Mouse (Mus musculus): ENCODE measurements around the gene Adipoq. TPM values are rescaled to one million over a fixed set of nuclear protein-coding genes. Genes with fewer than 3 reads are reported as not detected.
A peak's percentile ranks its signal among the peaks of the same experiment; 100 is the strongest.

The Adipoq gene
- polyA plus RNA-seq, 1 experiment from 2014 or later, result not detected

DNA sequence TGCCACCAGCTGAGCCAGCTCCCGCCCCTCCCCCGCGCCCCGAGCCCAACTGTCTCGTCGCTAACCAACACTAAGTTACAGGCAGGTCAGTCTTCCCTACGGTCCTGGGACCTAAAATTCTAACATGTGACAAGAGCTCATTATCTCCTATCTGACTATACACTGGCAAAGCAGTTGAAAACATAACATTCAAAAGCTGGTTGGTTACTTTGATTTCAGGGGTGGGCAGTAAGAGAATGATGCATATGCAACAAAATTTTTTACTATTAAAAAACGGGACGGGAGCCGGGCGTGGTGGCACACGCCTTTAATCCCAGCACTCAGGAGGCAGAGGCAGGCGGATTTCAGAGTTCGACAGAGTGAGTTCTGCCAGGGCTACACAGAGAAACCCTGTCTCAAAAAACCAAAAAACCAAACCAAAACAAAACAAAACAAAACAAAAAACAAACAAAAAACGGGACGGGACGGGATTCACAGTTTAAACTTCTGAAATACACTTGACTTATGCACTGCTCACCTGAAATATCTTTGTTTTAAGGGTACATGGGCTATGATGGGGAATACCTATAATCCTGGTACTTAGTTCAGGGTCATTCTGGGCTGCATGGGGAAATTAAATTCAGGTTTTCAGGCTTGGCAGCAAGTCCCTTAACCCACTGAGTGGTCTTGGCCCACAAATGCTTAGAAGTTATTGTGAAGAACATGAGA is 43.1 kb upstream of the Adipoq start:
- Histone ChIP-seq H3K4me1 (replicated peaks; ENCODE audit: control insufficient read depth, insufficient read depth, low read length) (no peaks in the 10 kb centered on the region; the same call in 1 of the 2 replicates), H3K36me3 (ENCODE audit: control insufficient read depth, insufficient read depth, low read length) (no peaks in the 10 kb centered on the region), H3K9ac (ENCODE audit: low read depth, low read length) (peak overlapping the region; percentile 28; the same call in 1 of the 2 replicates), H3K9me3 (ENCODE audit: control insufficient read depth, low read length) (no peaks in the 10 kb centered on the region), H3K27ac (ENCODE audit: low read depth, low read length) (no peak overlapping the region), H3K4me3 (ENCODE audit: low read depth, low read length) (peak overlapping the region; percentile 15; the same call in 1 of the 2 replicates), H3K27me3 (ENCODE audit: control insufficient read depth, insufficient read depth, low read length) (peaks cover 5% of the 10 kb centered on the region; the same call in 1 of the 2 replicates), H3K4me2 (replicated peaks; ENCODE audit: low read depth, low read length) (peak overlapping the region; percentile 37)
- WGBS, result 46% methylated on average over 17 of the region's 17 CpGs
- ATAC-seq (ENCODE audit: low FRiP score) (no peak), DNase-seq (ENCODE audit: low spot score) (no peak)

- no peak overlapping the region for H3K9ac ChIP-seq (ENCODE audit: low read depth, low read length)
- H3K4me3 ChIP-seq (ENCODE audit: low read depth, low read length), result no peak overlapping the region
- H3K27me3 ChIP-seq (ENCODE audit: control insufficient read depth, insufficient read depth, low read length), result peaks cover 5% of the 10 kb centered on the region; the same call in 1 of the 2 replicates
- no peaks in the 10 kb centered on the region for H3K9me3 ChIP-seq (ENCODE audit: control insufficient read depth, low read length)
- no peak for ATAC-seq (ENCODE audit: low FRiP score)
- no peak overlapping the region for H3K27ac ChIP-seq (ENCODE audit: low read depth, low read length)
- DNase-seq (ENCODE audit: low spot score), result no peak
- H3K36me3 ChIP-seq (ENCODE audit: control insufficient read depth, insufficient read depth, low read length), result no peaks in the 10 kb centered on the region
- whole genome bisulfite sequencing, result 68% methylated on average over 2 of the region's 2 CpGs
- H3K4me1 ChIP-seq (replicated peaks; ENCODE audit: control insufficient read depth, insufficient read depth, low read length), result no peaks in the 10 kb centered on the region; the same call in 1 of the 2 replicates
- H3K4me2 ChIP-seq (replicated peaks; ENCODE audit: low read depth, low read length), result no peak overlapping the region
Observed at GRCm38 (mm10) chr16:23103841-23104240, 42.5 kb upstream of the Adipoq start.

- H3K36me3 ChIP-seq (ENCODE audit: control insufficient read depth, insufficient read depth, low read length), result 0 out of 2 replicates have a peak, but pooled peaks cover 2% of the 10 kb centered on the region
- peaks cover 5% of the 10 kb centered on the region; the same call in 1 of the 2 replicates for H3K4me1 ChIP-seq (replicated peaks; ENCODE audit: control insufficient read depth, insufficient read depth, low read length)
- DNase-seq (ENCODE audit: low spot score) (no peak), ATAC-seq (ENCODE audit: low FRiP score) (no peak)
- H3K27me3 ChIP-seq (ENCODE audit: control insufficient read depth, insufficient read depth, low read length), result no peaks in the 10 kb centered on the region
- H3K27ac ChIP-seq (ENCODE audit: low read depth, low read length), result no peak overlapping the region
- WGBS, result 85% methylated on average over 7 of the region's 7 CpGs
- no peaks in the 10 kb centered on the region for H3K9me3 ChIP-seq (ENCODE audit: control insufficient read depth, low read length)
- H3K9ac ChIP-seq (ENCODE audit: low read depth, low read length), result no peak overlapping the region
- H3K4me3 ChIP-seq (ENCODE audit: low read depth, low read length), result no peak overlapping the region
- H3K4me2 ChIP-seq (replicated peaks; ENCODE audit: low read depth, low read length), result no peak overlapping the region
Observed at GRCm38 (mm10) chr16:23106121-23106520, 40.2 kb upstream of the Adipoq start.

GRCm38 (mm10) chr16:23107231-23107942 is 38.9 kb upstream of the Adipoq start, which contains the start of gene Eif4a2:
Gene Eif4a2, plus strand, starts transcription at chr16:23107444.
- H3K4me3 ChIP-seq (ENCODE audit: low read depth, low read length), result peak within 1 kb of the TSS; percentile 93
- ATAC-seq (ENCODE audit: low FRiP score), result peak; percentile 90
- no peaks in the 10 kb centered on the region for H3K9me3 ChIP-seq (ENCODE audit: control insufficient read depth, low read length)
- H3K27ac ChIP-seq (ENCODE audit: low read depth, low read length), result peak within 1 kb of the TSS; percentile 91
- peaks cover 2% of the 10 kb centered on the region; the same call in 1 of the 2 replicates for H3K36me3 ChIP-seq (ENCODE audit: control insufficient read depth, insufficient read depth, low read length)
- peak within 1 kb of the TSS; percentile 69 for H3K4me2 ChIP-seq (replicated peaks; ENCODE audit: low read depth, low read length)
- H3K9ac ChIP-seq (ENCODE audit: low read depth, low read length), result peak within 1 kb of the TSS; percentile 98
- H3K4me1 ChIP-seq (replicated peaks; ENCODE audit: control insufficient read depth, insufficient read depth, low read length), result peaks cover 5% of the 10 kb centered on the region; the same call in 1 of the 2 replicates
- WGBS, result under 1% methylated on average over 71 of the region's 71 CpGs
- peak; percentile 94 for DNase-seq (ENCODE audit: low spot score)
- no peaks in the 10 kb centered on the region for H3K27me3 ChIP-seq (ENCODE audit: control insufficient read depth, insufficient read depth, low read length)

GRCm38 (mm10) chr16:23107946-23108759 is 38.2 kb upstream of the Adipoq start:
- H3K4me3 ChIP-seq (ENCODE audit: low read depth, low read length), result peak overlapping the region; percentile 93
- peak overlapping the region; percentile 69 for H3K4me2 ChIP-seq (replicated peaks; ENCODE audit: low read depth, low read length)
- under 1% methylated on average over 52 of the region's 52 CpGs for WGBS
- peak overlapping the region; percentile 98 for H3K9ac ChIP-seq (ENCODE audit: low read depth, low read length)
- no peaks in the 10 kb centered on the region for H3K9me3 ChIP-seq (ENCODE audit: control insufficient read depth, low read length)
- H3K4me1 ChIP-seq (replicated peaks; ENCODE audit: control insufficient read depth, insufficient read depth, low read length), result peaks cover 5% of the 10 kb centered on the region; the same call in 1 of the 2 replicates
- H3K27me3 ChIP-seq (ENCODE audit: control insufficient read depth, insufficient read depth, low read length), result no peaks in the 10 kb centered on the region
- peaks cover 5% of the 10 kb centered on the region; the same call in 1 of the 2 replicates for H3K36me3 ChIP-seq (ENCODE audit: control insufficient read depth, insufficient read depth, low read length)
- peak overlapping the region; percentile 91 for H3K27ac ChIP-seq (ENCODE audit: low read depth, low read length)
- ATAC-seq (ENCODE audit: low FRiP score), result peak; percentile 91
- peak; percentile 86 for DNase-seq (ENCODE audit: low spot score)

- 3% methylated on average over 5 of the region's 5 CpGs for WGBS
- no peaks in the 10 kb centered on the region for H3K27me3 ChIP-seq (ENCODE audit: control insufficient read depth, insufficient read depth, low read length)
- H3K4me2 ChIP-seq (replicated peaks; ENCODE audit: low read depth, low read length), result peak overlapping the region; percentile 69
- peaks cover 5% of the 10 kb centered on the region; the same call in 1 of the 2 replicates for H3K36me3 ChIP-seq (ENCODE audit: control insufficient read depth, insufficient read depth, low read length)
- H3K4me3 ChIP-seq (ENCODE audit: low read depth, low read length), result peak overlapping the region; percentile 93
- H3K9ac ChIP-seq (ENCODE audit: low read depth, low read length), result peak overlapping the region; percentile 98
- H3K9me3 ChIP-seq (ENCODE audit: control insufficient read depth, low read length), result no peaks in the 10 kb centered on the region
- H3K4me1 ChIP-seq (replicated peaks; ENCODE audit: control insufficient read depth, insufficient read depth, low read length), result peaks cover 5% of the 10 kb centered on the region; the same call in 1 of the 2 replicates
- ATAC-seq (ENCODE audit: low FRiP score) (no peak), DNase-seq (ENCODE audit: low spot score) (no peak)
- no peak overlapping the region for H3K27ac ChIP-seq (ENCODE audit: low read depth, low read length)
Observed at GRCm38 (mm10) chr16:23108943-23109342, 37.4 kb upstream of the Adipoq start.

DNA sequence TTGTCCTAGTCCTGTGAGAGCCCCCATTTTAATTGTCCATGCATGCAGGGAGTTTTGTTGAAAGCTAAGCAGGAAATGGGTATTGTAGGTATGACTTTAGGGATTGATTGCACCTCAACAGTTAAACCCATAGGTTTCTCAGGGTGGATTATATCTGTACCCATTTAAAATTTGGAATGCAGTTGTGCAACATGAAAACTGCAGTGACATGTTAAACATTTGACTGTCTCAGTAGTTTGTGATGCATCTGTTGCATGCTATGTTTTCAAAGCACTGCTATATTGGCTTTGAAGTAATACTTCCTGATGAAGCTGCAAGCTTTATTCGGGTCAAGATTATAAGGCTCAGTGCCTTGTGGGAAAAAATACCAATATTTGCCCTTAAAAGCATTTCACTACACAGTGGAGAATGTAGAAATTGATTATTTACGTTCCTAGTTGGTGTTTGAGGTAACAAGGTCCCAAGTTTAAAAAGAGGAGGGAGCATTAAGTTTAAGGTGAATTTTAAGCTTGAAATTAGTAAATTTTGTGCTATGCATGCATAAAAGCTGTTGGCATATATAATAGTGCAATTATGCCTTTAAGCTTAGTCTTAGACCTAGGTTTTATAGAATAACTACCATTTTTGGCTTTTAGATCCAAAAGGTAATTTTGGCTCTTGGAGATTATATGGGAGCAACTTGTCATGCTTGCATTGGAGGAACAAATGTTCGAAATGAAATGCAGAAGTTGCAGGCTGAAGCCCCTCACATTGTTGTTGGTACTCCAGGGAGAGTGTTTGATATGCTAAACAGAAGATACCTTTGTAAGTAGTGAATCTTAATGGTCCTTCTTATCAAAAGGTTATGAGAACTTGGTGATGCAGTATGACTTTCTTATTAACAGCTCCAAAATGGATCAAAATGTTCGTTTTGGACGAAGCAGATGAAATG is 36.7 kb upstream of the Adipoq start:
- Histone ChIP-seq H3K4me3 (ENCODE audit: low read depth, low read length) (peak overlapping the region; percentile 93), H3K27me3 (ENCODE audit: control insufficient read depth, insufficient read depth, low read length) (no peaks in the 10 kb centered on the region), H3K4me2 (replicated peaks; ENCODE audit: low read depth, low read length) (peak overlapping the region; percentile 69), H3K9me3 (ENCODE audit: control insufficient read depth, low read length) (no peaks in the 10 kb centered on the region), H3K27ac (ENCODE audit: low read depth, low read length) (no peak overlapping the region), H3K9ac (ENCODE audit: low read depth, low read length) (peak overlapping the region; percentile 98; the same call in 1 of the 2 replicates), H3K36me3 (ENCODE audit: control insufficient read depth, insufficient read depth, low read length) (peaks cover 5% of the 10 kb centered on the region; the same call in 1 of the 2 replicates), H3K4me1 (replicated peaks; ENCODE audit: control insufficient read depth, insufficient read depth, low read length) (peaks cover 5% of the 10 kb centered on the region; the same call in 1 of the 2 replicates)
- no peak for DNase-seq (ENCODE audit: low spot score)
- ATAC-seq (ENCODE audit: low FRiP score), result no peak
- WGBS, result 64% methylated on average over 5 of the region's 5 CpGs
